Mouse (Mus musculus) kidney, adult 18-20 months (tissue): ENCODE data around the gene Ramp1.

ENCODE experiments used
- DNase-seq: peaks from one replicate; pipeline ENCODE4 v3.0.0; 2021

Gene Ramp1

GRCm38 (mm10) chr1:91179533-91180173, at the start of gene Ramp1:
Gene Ramp1, plus strand, starts transcription at chr1:91179822.
- peak; percentile 16 for DNase-seq

- no peak for DNase-seq
These were observed 42.6 kb upstream of the Ramp1 start for GRCm38 (mm10) chr1:91137036-91137435.

DNA sequence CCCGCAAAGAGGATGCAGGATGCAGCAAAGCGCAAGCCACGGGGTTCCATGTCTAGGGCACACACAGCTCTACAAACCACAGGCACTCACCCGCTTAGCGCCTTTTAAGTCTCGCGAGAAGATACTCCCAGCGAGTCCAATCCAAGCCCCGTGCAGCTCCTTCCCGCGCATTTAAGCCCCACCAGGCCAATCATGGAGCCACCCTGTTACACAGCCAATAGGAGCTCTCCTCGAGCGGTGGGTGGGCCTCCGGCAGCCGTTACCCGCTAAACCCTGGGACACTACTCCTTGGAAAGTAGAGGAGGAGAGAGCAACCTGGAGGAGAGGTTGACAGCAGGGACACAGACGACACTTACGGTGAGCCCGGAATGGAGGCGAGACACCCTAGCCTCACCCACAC, 34.8 kb upstream of the Ramp1 start, which contains the start of gene Rbm44:
Gene Rbm44 (plus strand): TSS at position 277 of the 400 bp plus-strand sequence.
- no peak for DNase-seq

- DNase-seq, result no peak
These were observed 28.1 kb upstream of the Ramp1 start for GRCm38 (mm10) chr1:91151509-91151908.

DNA sequence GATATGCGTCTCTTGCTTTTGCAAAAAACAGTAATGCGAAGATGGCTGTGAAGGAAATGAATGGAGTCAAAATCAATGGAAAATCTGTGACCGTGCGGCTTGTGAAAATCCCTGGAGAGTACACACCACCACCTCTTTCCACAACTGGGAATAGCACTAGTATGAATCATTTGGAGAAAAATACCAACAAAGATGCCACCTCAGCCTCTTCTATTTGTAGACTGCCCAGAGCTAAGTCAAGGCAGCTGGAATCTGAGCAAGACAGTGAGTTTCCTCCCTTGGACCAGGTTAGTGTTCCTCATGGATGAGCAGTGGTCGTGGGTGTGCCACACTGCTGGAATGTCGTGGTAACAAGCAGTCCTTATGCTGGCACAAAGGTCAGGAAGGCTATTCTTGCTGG, 12.8 kb upstream of the Ramp1 start:
- no peak for DNase-seq

GRCm38 (mm10) chr1:91169157-91169556, 10.5 kb upstream of the Ramp1 start:
- DNase-seq, result no peak

DNA sequence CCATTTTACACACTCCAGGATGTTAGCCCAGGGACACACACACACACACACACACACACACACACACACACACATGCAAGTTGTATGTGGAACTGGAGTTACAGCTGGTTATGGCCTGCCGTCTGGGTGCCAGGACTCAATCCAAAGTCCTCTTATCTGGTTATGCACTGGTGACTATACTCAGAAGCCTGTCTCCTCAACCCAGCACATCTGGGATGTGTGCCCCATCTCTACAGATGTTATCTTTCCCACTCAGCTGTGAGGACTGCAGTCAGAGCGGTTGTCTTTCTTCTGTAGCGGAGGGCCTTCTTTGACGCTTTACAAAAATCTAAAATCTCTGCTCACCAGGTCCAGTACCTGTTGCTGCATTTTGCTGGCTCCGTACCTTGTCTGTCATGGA, 4.8 kb upstream of the Ramp1 start:
- DNase-seq, result no peak

DNA sequence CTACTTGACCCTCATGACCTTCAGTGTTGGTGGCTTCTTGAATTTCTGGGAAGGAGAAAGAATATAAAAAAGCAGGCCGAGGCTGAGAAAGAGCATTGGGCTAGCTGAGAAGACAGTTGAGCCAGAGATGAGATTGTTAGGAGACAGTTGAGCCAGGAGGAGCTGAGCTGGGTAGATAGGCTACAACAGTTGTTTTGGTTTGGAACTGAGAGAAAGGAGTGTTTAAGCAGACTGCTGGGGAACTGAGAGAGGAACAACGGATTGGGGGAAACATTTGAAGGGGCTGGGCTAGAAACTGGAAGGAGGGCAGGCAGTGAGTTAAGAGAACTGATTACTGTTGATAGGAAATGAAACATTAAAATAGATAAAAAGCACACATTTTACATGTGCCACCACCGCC, 3.6 kb upstream of the Ramp1 start:
- DNase-seq, result no peak

GRCm38 (mm10) chr1:91176871-91177270, 2.8 kb upstream of the Ramp1 start:
- DNase-seq, result no peak

DNA sequence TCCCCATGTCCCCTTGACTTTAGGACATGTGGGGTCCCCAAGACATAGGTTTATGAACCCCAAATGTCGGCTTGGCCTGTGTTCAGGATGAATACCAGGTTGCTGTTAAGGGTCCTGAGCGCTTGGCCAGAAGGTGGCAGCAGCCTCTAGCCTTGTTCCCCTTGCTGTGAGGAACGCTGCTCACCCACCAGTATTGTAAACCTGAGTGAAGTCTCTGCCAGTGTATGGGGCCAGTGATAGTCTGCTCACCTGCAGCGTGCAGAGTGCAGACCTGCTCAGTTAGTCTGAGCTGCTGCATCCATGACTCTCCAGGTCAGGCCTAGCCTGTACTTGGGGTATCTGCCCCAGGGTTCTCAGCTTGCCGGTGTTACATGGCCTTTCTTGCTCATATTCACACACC, 536 bp upstream of the Ramp1 start:
- DNase-seq, result peak; percentile 66

GRCm38 (mm10) chr1:91180174-91180565, 548 bp downstream of the Ramp1 start:
- DNase-seq, result no peak

DNA sequence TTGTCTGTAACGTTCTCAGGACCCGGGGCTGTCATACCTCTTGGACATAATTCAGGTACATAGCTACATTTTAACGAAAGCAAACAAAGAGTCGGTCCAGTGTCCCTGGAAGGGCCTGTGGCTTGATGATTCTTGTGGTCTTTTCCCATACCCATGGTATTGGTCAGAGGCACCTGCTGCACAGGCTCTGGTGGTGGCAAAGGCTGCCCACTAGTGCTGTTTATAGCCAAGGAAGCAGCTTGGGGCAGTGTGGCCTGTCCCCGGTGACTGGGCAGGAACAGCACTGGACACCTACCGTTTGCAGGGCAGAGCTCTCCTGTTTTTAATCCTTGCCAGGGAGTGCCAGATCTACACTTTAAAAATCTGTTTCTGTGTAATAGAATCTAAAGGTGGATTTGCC, 1.1 kb downstream of the Ramp1 start:
- no peak for DNase-seq

DNA sequence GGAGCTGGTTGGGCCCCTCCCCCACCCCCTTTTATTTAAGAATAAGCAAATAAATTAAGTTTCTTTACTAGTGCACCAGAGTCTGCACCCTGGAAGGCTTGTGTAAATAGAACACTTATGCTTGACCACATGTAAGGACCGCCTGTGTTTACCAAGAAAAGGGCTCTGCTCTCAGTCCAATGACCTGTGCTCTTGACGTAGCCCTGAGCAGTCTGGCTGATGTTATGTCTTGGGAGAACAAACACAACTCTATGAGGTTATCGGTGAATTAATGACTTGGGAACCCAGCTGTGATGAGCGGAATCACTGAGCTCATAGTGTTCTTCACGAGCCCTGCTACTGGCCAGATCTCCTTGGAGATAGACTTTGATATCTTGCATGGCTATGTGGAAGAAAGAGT, 1.6 kb downstream of the Ramp1 start:
- no peak for DNase-seq

- DNase-seq, result no peak
These were observed 2.3 kb downstream of the Ramp1 start for GRCm38 (mm10) chr1:91181784-91182450.

- DNase-seq, result no peak
These were observed 3.7 kb downstream of the Ramp1 start for GRCm38 (mm10) chr1:91183305-91183704.

DNA sequence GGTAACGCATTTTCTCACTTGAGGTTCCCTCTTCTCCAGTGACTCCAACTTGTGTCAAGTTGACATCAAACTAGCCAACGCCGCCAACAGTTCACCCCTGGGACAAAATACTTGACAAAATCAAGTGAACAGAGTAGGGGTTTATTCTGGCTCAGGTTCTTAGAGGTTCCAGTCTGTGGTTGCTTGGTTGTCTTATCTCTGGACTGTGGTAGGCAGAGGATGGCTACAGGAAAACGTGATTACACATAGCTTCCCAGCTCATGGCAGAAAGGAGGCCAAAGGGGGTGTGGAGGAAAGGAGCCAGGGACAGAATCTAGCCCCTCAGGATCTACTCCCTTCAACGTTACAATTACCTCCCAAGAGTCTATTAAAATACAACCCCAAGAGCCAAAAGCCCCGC, 7.1 kb downstream of the Ramp1 start:
- DNase-seq, result no peak

DNA sequence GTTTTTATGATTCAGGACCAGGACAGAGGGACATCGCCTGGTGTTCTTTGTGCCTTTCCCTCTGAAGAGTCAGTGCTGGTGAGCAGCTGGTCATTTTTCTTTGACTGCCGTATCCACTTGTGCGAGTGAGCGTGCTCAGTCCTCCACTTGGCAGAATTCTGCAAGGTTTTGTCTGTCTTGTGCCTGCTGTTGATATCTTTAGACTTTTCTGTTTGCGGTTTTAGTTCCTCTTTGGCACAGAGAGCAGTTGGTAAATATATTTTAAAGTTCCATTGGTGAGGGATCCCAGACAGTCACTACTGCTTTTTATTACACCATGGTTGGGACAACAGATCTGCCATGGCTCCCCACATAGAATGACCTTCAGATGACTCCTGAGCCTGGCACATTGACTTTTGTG, 7.7 kb downstream of the Ramp1 start:
- DNase-seq, result no peak

- DNase-seq, result no peak
These were observed 8.4 kb downstream of the Ramp1 start for GRCm38 (mm10) chr1:91187786-91188640.

DNA sequence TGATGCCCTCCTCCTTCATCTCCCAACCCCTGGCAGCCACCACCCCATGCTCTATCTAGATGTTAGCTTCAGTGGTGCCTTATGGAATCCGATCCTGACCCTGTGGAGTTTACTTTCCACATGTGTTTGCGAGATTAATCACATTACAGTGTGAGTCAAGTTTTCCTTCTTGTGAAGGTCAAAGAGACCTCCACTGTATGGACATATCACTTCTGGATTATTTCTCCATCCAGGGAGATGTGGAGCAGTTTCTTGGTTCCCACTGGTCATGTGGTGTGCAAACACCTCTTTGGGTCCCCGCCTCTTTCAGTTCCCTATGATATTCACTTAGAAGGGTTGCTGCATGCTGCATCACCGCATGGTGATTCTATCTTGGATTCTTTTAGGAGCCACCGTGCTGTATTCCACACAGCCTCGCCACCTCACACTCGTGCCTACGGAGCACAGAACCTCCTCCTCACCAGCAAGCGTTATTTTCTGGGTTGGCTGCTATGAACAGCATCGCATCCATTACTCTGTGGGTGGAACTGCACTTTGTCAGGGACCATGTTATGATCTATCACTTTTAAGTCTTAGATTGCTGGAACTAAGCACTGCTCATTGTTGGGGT, 9.3 kb downstream of the Ramp1 start:
- DNase-seq, result no peak

DNA sequence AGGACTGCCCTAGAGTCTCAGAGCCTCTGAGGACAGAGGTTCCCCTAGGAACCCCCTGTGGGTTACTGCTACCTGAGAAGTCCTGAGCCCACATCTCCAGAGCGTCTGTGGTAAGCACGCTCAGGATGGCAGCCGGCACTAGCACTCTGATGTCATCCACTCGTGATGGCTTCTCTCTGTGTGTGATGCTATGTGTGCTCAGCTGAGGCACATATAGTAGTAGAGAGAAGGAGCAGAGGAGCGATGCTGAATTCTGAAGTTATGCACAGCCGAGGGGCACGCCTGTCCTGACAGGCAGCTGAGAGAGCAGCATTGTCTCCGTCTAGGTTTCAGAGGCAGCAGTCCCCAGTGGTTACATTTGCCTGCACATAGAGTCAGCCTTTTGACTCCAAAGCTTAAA, 12.6 kb downstream of the Ramp1 start:
- DNase-seq, result no peak

DNA sequence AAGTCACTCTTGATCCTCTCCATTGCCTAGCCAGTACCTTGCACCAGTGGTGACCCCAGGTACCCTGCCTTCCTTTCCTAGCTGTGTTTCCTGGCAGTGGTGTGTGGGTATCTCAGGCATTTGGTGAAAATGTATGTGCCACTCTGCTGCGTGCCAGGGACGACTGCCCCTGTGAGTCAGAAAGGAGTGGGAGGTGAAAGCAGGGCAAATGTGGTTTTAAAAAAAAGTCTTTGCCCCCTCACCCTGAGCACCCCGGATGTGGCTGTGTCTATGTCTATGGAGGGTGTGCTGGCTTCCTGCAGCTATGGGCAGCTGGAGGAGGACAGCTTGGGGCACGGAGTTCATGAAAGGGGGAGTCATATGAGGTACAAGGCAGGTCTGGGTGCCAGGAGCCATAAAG, 13.6 kb downstream of the Ramp1 start:
- no peak for DNase-seq

DNA sequence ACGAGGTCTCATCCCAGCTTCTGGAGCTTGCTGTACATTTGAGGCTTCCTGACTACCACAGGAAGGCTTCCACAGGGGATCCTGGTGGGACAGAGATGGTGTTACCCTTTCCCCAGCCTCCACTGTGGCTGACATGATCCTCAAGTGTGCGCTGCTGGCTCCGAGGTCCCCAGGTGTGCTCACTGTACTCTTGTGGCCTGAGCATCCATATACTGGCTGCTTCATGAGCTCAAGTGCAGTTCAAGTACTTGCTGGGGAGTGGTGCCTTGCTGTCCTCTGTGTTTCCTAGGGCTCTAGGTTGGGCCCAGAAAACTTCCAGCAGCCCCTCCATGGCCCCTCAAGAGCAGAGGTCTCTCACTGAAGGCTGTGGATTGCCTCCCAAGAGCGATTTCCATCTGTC, 14.1 kb downstream of the Ramp1 start:
- DNase-seq, result no peak

DNA sequence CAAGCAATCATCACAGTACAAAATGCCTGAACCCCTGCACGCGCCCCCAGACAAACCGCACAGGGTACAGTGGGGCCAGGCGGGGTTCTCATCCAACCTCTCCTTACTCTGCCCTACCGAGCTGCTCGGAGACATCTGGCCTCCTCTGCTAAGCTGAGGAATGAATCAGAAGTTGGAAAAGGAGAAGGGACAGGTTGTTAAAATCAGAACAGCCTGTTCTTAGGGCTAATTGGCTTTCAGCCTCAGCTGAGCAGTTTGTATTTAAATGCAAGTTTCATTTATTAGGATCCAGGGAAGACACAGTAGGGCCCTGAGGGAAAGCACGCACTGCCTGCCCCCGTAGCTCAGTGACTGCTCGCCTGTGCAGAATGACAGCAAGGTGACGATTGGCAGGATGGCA, 20.2 kb downstream of the Ramp1 start:
- DNase-seq, result no peak

DNA sequence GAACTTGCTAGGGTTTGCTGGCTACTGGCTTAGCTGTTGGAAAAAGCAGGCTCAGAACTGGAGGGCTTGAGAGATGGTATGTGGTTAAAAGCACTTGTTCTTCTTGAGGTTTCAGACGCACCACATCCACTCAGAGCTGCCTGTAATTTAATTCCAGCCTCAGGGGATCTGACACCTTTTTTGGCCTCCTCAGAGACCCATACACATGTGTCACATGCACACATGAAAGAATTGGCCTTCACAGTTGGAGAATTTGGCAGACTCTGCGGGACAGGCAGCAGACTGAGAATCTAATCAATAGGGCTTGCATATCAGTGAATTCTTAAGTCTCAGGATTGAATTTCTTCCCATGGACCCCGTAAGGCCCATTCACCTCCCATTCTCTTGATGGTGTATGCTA, 21.5 kb downstream of the Ramp1 start:
- DNase-seq, result no peak
